Mouse (Mus musculus): ENCODE results near the gene Serpina3m. TPM values are rescaled to one million over a fixed set of nuclear protein-coding genes. Genes with fewer than 3 reads are reported as not detected.
A peak's percentile ranks its signal among the peaks of the same experiment; 100 is the strongest.
"Not testable (repeated sequence)": the region's sequence is repeated elsewhere in the genome, so short reads cannot be mapped to it uniquely, and the experiment has no call there.

Gene Serpina3m
- polyA plus RNA-seq, 1 experiment from 2014 or later, result not detected

DNA sequence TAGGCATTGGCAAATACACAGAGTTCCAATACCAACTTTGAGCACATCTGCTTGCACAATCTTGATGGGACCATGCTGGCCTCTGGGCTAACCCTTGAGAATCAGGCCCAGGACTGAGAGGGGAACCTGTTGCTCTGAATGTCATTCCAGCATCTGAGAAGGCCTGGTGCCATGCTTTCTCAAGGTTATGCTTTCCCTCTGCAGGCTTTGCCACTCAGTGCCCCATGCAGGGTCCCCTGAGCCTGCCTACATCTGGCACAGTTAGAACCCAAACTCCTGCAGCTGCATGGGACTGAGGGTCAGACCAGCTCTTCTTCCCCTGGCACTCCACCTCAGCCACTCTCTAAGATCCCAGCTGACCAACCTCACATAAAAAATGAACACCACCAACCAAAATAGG is 7.4 kb downstream of the Serpina3m start:
- Histone ChIP-seq H3K4me3 (replicated peaks) (no peak overlapping the region), H3K9ac (no peak overlapping the region), H3K27ac (replicated peaks) (no peak overlapping the region), H3K9me3 (replicated peaks) (no peaks in the 10 kb centered on the region), H3K27me3 (no peaks in the 10 kb centered on the region), H3K36me3 (replicated peaks) (no peaks in the 10 kb centered on the region), H3K4me1 (replicated peaks) (no peaks in the 10 kb centered on the region), H3K4me2 (no peak overlapping the region)
- no peak for ATAC-seq (ENCODE audit: insufficient read depth)

DNA sequence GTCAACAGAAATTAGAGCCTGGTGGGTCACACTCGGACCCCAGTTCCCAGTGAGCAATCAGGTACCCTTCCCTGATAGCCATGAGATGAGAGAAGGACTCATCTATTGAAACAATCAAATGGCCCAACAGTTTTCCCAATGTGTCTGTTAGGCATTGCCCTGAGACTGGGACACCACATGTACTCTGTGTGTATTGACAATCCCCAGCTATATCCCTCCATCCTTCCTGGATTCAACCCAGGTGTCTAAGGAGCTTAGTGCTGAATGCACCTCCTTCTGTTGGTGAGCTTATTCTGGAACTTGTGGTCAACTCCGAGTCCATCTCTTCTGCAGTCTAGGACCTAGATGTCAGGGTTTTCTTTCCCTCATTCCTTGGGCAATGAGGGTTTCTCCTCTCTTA is 8.8 kb downstream of the Serpina3m start:
- H3K27me3 ChIP-seq, result no peaks in the 10 kb centered on the region
- no peaks in the 10 kb centered on the region for H3K4me1 ChIP-seq (replicated peaks)
- no peaks in the 10 kb centered on the region for H3K36me3 ChIP-seq (replicated peaks)
- H3K4me3 ChIP-seq (replicated peaks), result no peak overlapping the region
- no peak overlapping the region for H3K27ac ChIP-seq (replicated peaks)
- H3K9me3 ChIP-seq (replicated peaks), result no peaks in the 10 kb centered on the region
- no peak for ATAC-seq (ENCODE audit: insufficient read depth)
- no peak overlapping the region for H3K9ac ChIP-seq
- WGBS (ENCODE audit: insufficient replicate concordance), result 52% methylated on average over 2 of the region's 2 CpGs
- no peak overlapping the region for H3K4me2 ChIP-seq

DNA sequence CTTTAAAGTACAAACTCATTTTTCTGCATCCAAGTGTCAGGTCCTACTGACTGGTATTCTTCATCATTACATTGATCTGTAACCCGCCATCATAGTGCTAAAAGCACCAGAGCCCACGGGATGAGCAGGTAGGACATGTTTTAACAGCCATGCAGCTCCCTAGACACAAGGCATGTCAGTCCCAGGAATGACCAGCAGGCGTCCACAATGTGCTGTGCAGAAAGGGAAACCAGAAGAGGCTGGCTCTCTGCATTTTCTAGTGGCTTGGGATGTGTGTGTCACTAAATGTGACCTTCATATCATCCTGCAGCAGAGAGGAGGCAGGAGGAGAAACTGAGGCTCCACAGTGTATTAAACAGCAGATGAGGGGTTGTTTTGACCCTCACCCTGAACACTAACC is 13.5 kb downstream of the Serpina3m start:
- not testable (repeated sequence) for H3K9me3 ChIP-seq (replicated peaks); H3K27ac ChIP-seq (replicated peaks); H3K4me1 ChIP-seq (replicated peaks); H3K27me3 ChIP-seq; H3K4me2 ChIP-seq; H3K4me3 ChIP-seq (replicated peaks); ATAC-seq (ENCODE audit: insufficient read depth); H3K36me3 ChIP-seq (replicated peaks); H3K9ac ChIP-seq
- WGBS (ENCODE audit: insufficient replicate concordance), result 16% methylated on average over 3 of the region's 3 CpGs

DNA sequence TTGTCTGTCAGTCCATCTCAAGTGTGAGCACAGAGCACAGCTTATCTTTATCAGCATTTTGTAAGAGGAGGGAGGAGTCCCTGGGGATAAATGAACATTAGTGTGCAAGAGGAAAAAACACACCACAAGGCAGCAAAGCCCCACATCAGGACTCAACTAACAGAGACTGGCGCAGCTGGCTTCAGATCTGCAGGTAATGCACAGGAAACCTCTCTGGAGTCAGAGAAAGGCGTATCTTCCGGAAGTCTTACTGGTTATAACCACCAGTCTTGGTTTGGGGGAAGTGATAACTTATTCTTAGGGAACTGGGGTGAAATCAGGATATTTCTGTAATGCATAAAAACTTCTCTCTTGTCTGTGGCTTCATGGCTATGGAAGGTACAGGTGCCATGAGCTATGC is 17.7 kb downstream of the Serpina3m start:
- H3K4me3 ChIP-seq (replicated peaks), result no peak overlapping the region
- no peaks in the 10 kb centered on the region for H3K27me3 ChIP-seq
- H3K36me3 ChIP-seq (replicated peaks), result no peaks in the 10 kb centered on the region
- H3K9me3 ChIP-seq (replicated peaks), result no peaks in the 10 kb centered on the region
- H3K4me2 ChIP-seq, result no peak overlapping the region
- no peaks in the 10 kb centered on the region for H3K4me1 ChIP-seq (replicated peaks)
- ATAC-seq (ENCODE audit: insufficient read depth), result no peak
- 35% methylated on average over 3 of the region's 3 CpGs for WGBS (ENCODE audit: insufficient replicate concordance)
- no peak overlapping the region for H3K9ac ChIP-seq
- no peak overlapping the region for H3K27ac ChIP-seq (replicated peaks)

DNA sequence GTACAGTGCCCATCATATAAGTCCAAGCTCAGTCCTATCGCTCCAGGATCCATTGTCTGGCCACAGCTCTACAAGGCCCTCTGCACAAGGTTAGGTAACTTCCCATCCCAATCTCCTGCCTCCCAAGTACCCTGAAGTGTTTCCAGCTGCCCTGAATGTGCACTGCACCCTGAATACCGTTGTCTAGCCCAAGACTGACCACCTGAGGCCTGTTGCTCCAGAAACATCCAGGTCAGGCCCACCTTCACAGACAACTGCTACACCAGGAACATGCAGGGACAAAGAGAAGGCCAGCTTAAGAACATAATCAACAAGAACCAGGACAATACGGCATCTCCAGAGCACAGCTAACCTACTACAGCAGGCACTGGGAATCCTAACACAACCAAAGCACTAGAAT is 31.7 kb downstream of the Serpina3m start:
- Histone ChIP-seq H3K36me3 (replicated peaks) (no peaks in the 10 kb centered on the region), H3K27ac (replicated peaks) (no peak overlapping the region), H3K4me2 (no peak overlapping the region), H3K4me1 (replicated peaks) (no peaks in the 10 kb centered on the region), H3K4me3 (replicated peaks) (no peak overlapping the region), H3K27me3 (no peaks in the 10 kb centered on the region), H3K9ac (no peak overlapping the region), H3K9me3 (replicated peaks) (no peaks in the 10 kb centered on the region)
- 66% methylated on average over 3 of the region's 3 CpGs for WGBS (ENCODE audit: insufficient replicate concordance)
- ATAC-seq (ENCODE audit: insufficient read depth), result no peak

DNA sequence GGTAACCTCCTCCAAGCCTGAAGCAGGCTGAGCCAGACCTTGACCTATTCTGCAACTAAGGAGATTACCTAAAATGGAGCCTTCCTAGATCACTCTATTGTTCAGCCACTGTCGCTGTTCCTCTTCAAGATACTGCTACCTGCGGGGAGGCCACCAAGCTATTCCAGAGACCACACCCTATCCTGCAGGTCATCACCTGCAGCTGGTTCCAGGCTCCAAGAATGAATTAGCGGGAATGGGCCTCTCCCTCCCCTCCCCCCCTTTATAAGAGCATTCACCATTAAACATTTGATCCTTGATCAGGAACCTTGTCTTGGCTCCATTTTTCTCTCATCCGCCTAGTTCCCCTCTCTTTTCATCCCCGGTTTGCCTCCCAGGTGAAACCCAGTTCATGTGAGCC is 38.9 kb downstream of the Serpina3m start:
- not testable (repeated sequence) for H3K9ac ChIP-seq; H3K4me3 ChIP-seq (replicated peaks); H3K27ac ChIP-seq (replicated peaks); H3K27me3 ChIP-seq; ATAC-seq (ENCODE audit: insufficient read depth); H3K4me2 ChIP-seq; H3K4me1 ChIP-seq (replicated peaks); H3K36me3 ChIP-seq (replicated peaks); H3K9me3 ChIP-seq (replicated peaks)
- 59% methylated on average over 5 of the region's 5 CpGs for WGBS (ENCODE audit: insufficient replicate concordance)

DNA sequence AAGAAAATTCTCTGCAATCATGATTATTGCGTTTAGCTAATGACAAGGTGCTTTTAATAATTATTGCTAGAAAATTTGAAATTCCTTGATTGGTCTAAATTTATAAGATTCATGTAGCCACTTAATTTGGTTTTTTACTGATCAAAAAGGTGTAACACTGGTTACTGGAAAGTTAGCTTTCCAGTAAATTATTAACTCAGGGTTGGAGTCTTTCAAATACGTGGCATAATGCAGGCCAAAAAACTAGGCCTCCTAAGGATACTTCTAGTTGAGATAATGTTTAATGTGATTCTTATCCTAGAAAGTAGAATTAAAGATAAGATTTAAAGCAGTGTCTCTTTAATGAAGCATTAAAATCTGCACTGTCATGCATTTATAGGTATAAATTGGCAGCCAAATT is 40.1 kb downstream of the Serpina3m start:
- H3K27me3 ChIP-seq; H3K4me3 ChIP-seq (replicated peaks); H3K9ac ChIP-seq; H3K36me3 ChIP-seq (replicated peaks); H3K4me1 ChIP-seq (replicated peaks); H3K27ac ChIP-seq (replicated peaks); ATAC-seq (ENCODE audit: insufficient read depth); H3K9me3 ChIP-seq (replicated peaks); H3K4me2 ChIP-seq: not testable (repeated sequence)
- 65% methylated on average over 2 of the region's 2 CpGs for WGBS (ENCODE audit: insufficient replicate concordance)

DNA sequence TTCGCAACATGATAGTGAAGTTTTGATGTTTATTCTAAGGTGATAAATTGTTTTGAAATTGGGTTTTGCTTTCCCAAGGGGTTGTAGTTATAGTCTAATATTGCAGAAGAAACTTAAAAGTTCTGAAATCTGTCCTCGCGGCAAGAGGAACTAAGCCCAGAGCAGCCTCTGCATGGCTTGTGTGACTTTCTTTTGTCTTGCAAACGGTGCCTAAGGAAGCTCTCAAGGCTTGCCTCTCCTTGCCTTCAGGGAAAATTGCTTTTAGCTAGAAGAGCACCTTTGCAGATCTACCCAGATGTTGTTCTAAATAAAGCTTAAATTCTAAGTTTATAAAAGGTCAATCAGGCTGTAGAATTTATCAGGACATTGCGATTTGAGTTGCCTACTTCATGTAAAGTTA is 40.5 kb downstream of the Serpina3m start:
- not testable (repeated sequence) for H3K27ac ChIP-seq (replicated peaks); H3K27me3 ChIP-seq; H3K9ac ChIP-seq; H3K9me3 ChIP-seq (replicated peaks); H3K4me2 ChIP-seq; H3K4me3 ChIP-seq (replicated peaks); H3K4me1 ChIP-seq (replicated peaks); ATAC-seq (ENCODE audit: insufficient read depth); H3K36me3 ChIP-seq (replicated peaks)
- 46% methylated on average over 5 of the region's 5 CpGs for WGBS (ENCODE audit: insufficient replicate concordance)

DNA sequence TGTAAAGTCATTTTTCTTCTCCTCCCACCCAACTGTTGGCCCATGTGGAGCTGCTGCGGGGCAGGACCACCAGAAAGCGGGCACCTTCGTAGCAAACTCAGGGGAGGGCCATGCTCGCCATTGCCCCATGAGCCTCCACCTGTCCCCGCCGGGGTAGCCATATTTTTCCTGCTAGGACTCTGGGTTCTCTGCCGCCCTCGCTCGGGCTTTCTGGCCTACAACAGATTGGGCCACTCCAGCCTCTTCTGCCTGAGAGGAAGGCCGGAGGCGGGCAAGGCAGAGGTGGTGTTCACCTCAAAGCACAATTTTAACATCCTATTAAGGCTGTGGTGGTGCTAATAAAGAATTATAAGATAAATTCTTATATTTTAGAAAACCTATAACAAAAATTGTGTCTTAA is 41.6 kb downstream of the Serpina3m start:
- Histone ChIP-seq H3K4me1 (replicated peaks) (no peaks in the 10 kb centered on the region), H3K27ac (replicated peaks) (no peak overlapping the region), H3K4me2 (no peak overlapping the region), H3K4me3 (replicated peaks) (no peak overlapping the region), H3K9ac (no peak overlapping the region), H3K27me3 (no peaks in the 10 kb centered on the region), H3K9me3 (replicated peaks) (no peaks in the 10 kb centered on the region), H3K36me3 (replicated peaks) (no peaks in the 10 kb centered on the region)
- no peak for ATAC-seq (ENCODE audit: insufficient read depth)
- 73% methylated on average over 11 of the region's 11 CpGs for WGBS (ENCODE audit: insufficient replicate concordance)

DNA sequence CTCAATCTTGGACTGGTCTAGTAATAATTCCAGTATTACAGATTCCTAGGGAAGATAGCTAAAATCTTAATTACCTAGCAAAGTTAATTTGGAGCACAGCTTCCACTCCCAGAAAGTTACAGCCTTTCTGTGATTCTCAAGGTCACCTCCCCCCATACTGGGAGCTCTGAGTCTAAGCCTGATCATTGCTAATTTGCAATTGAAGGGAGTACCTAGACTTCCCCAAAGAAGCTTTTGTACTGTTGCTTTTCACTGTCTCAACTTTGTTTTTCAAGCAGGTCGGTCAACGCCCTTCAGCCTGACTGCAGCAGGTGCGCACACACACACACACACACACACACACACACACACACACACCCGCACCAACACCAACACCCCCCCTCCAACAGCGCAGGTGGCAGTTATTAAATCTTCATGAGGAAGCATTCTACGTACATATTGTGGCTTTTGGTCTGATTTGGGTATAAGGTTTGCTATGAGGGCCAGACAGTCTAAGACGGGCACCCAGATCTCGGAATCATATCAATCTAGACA is 42.9 kb downstream of the Serpina3m start:
- not testable (repeated sequence) for H3K4me2 ChIP-seq; H3K9me3 ChIP-seq (replicated peaks); H3K9ac ChIP-seq; H3K4me3 ChIP-seq (replicated peaks); H3K36me3 ChIP-seq (replicated peaks); H3K27ac ChIP-seq (replicated peaks); H3K4me1 ChIP-seq (replicated peaks); ATAC-seq (ENCODE audit: insufficient read depth); H3K27me3 ChIP-seq
- WGBS (ENCODE audit: insufficient replicate concordance), result 71% methylated on average over 8 of the region's 8 CpGs

DNA sequence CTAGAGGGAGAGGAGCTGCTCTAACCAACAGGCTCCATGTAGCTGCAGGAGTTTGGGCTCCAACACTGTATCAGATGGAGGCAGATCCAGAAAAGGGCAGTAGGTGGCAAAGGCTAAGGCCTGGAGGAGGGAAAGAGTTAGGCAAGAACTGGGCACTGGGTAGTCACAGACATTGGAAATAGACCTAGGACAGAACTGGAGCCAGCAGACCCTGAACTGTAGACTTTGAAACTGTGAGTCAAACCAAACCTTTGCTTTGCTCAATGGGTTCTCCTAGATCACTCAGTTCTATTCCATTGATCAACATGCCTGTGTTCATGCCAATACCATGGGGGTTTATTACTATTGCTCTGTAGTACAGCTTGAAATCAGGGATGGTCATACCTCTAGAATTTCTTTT is 47.7 kb downstream of the Serpina3m start:
- 0 out of 2 replicates have a peak, but pooled peaks have one; percentile 18 for ATAC-seq (ENCODE audit: insufficient read depth)
- not testable (repeated sequence) for H3K36me3 ChIP-seq (replicated peaks); H3K27ac ChIP-seq (replicated peaks); H3K4me3 ChIP-seq (replicated peaks); H3K9ac ChIP-seq; H3K9me3 ChIP-seq (replicated peaks); H3K4me2 ChIP-seq; H3K4me1 ChIP-seq (replicated peaks); H3K27me3 ChIP-seq

DNA sequence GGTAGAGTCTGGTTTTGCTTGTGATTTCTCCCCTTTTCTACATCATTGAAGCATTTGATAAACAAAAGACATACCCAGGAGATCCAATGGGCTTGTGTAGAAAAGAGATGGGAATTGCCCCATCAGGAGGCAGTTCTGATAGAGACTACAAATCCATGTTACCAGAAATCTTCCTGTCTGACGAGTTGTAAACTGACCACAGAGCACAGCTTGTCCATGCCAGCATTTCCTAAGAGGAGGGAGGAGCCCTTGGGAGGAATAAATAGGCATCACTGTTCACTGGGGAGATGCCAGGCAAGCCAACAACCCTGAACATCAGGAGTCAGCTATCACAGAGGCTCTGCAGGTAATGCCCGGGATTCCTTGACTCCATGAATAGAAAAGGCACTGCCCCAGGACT is 48.6 kb downstream of the Serpina3m start:
- 25% methylated on average over 2 of the region's 2 CpGs for WGBS (ENCODE audit: insufficient replicate concordance)
- H3K9me3 ChIP-seq (replicated peaks); H3K9ac ChIP-seq; ATAC-seq (ENCODE audit: insufficient read depth); H3K4me2 ChIP-seq; H3K27me3 ChIP-seq; H3K4me3 ChIP-seq (replicated peaks); H3K36me3 ChIP-seq (replicated peaks); H3K27ac ChIP-seq (replicated peaks); H3K4me1 ChIP-seq (replicated peaks): not testable (repeated sequence)

All from liver, embryonic 15.5 days (tissue).